Mouse (Mus musculus) CH12F3 (cell line): ENCODE data around the gene Kif21b.

Source experiments
- in situ Hi-C: fragments of 300-500 bp; cut with MboI; formaldehyde crosslinking; loops from 2 replicates; pipeline ENCODE4 v1.14.3; 2020; ENCODE audit warnings: low sequenced_read_pairs

Kif21b gene

GRCm38 (mm10) chr1:136156304-136156703 is 25.1 kb downstream of the Kif21b start:
- in situ Hi-C loops, result no loop called here

- in situ Hi-C loops, result no loop called here
Measured at GRCm38 (mm10) chr1:136156951-136157350, 25.8 kb downstream of the Kif21b start.

DNA sequence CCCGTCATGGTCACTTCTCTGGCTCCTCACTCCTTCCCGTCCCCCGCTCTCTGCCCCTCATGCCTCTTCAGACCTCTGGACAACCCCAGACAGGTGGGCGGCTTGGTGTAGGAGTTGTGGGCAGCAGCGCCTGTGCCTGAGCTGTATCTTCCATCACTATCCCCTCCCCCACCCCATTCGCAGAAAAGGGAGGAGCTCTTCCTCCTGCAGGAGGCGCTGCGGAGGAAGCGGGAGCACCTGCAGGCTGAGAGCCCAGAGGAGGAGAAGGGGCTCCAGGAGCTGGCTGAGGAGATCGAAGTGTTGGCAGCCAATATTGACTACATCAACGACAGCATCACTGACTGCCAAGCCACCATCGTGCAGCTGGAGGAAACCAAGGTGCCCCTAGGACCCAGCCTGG is 28.6 kb downstream of the Kif21b start:
- in situ Hi-C loops, result no loop called here

DNA sequence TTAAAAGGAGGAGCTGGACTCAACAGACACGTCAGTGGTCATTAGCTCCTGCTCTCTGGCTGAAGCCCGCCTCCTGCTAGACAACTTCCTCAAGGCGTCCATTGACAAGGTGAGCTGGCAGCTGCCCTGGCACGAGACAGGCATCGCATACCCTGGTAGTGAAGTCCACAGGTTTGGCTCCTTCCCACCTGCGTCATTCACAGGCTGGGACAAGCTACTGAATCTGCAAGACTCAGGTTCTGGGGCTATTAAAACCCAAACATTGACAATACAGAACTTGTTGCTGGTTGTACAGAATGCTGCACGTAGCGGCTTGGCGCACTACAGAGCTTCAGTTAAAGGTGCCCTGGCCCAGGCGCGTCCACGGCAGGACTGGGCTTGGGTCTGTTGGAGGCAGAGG is 29.1 kb downstream of the Kif21b start:
- in situ Hi-C loops, result no loop called here

- in situ Hi-C loops, result no loop called here
Measured at GRCm38 (mm10) chr1:136160930-136161329, 29.7 kb downstream of the Kif21b start.

DNA sequence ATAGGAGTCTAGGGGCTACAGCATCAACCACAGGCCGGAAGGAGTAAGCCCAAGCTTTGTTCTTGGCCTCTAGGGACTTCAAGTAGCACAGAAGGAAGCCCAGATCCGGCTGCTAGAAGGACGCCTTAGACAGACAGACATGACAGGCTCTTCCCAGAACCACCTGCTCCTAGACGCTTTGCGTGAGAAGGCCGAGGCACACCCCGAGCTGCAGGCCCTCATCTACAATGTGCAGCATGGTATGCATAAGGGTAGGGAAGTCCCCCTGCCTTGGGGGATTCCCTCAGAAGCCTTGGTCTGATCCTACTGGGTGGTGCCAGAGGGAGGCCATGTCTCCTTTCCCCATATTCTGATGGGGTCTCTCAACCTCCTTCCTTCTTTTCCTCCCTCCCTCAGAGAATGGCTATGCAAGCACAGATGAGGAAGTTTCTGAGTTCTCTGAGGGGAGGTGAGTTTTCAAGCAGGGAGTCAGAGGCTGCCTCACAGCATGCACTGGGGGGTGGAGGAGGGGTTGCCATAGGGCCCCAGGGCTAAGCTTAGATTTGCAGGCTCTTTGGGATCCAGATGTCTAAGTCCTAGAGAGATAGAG is 30.2 kb downstream of the Kif21b start:
- in situ Hi-C loops, result no loop called here

- in situ Hi-C loops, result no loop called here
Measured at GRCm38 (mm10) chr1:136165436-136165835, 34.2 kb downstream of the Kif21b start.

DNA sequence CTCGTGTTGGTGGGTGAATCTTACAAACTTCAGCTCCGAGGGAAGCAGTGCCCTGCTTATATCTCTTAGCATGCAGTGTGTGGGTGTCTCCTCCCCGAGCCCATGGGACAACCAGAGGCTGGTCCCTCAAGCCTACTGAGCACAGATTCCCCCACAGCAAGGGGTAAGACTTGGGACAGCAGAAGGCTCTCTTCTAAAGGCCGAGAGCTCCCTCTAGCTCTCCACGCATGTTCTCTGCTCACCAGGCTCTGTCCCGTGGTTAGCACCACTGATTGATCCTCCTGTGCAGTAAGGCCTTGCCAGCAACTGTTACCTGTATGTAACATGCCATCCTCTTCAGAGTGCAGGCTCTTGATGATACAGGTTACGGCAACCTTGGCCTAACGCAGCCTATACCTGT is 36.5 kb downstream of the Kif21b start:
- in situ Hi-C loops, result no loop called here

- in situ Hi-C loops, result no loop called here
Measured at GRCm38 (mm10) chr1:136170109-136170508, 38.9 kb downstream of the Kif21b start.

GRCm38 (mm10) chr1:136172696-136173095 is 41.5 kb downstream of the Kif21b start:
- in situ Hi-C loops, result no loop called here

- in situ Hi-C loops, result no loop called here
Measured at GRCm38 (mm10) chr1:136174101-136174606, 43.0 kb downstream of the Kif21b start.

GRCm38 (mm10) chr1:136175183-136175582 is 44.0 kb downstream of the Kif21b start:
- in situ Hi-C loops, result no loop called here

DNA sequence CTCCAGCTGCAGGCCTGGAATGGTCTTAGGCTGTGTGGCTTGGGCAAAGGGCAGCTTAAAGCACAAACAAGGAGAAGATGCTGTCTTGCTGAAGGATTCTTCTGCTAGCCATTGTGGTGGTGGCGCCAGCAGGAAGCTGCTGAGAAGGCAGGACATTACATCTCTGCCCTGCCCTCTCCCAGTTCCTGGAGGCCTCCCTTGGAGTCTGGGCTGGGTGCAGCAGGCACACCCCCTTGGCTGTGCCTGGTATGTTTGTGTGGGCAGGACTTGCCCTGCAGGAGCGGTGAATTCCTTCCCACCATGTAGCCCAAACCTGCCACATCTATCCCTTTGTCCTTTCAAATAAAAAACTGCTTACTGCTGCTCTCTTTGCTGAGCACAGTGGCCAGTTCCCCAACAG is 45.9 kb downstream of the Kif21b start:
- in situ Hi-C loops, result no loop called here

- in situ Hi-C loops, result no loop called here
Measured at GRCm38 (mm10) chr1:136178741-136179140, 47.6 kb downstream of the Kif21b start.

GRCm38 (mm10) chr1:136179511-136180001 is 48.4 kb downstream of the Kif21b start:
- in situ Hi-C loops, result no loop called here

- in situ Hi-C loops, result no loop called here
Measured at GRCm38 (mm10) chr1:136190033-136190432, 58.8 kb downstream of the Kif21b start.

DNA sequence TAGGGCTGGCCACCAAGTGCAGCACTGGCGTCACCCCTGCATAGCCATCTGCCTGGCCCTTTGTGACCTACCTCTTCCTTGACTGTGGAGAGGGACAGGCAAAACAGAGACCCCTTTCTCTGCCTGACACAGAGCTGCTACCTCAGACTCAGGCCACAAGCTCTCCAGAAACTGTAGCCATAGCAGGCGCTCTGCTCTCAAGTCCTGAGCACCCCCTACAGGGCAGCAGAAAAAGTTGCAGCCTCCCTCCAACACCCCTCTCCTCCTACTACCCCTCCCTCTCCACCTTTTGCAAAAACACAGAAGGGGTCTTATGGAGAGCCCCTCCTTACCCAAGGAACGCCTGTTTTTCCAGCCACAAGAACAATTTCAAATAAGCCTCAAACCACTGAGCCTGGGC is 81.6 kb downstream of the Kif21b start, which contains the start of gene Mroh3:
Mroh3 (minus strand) TSS at position 26 of the 400 bp plus-strand sequence.
- in situ Hi-C loops, result no loop called here

- in situ Hi-C loops, result no loop called here
Measured at GRCm38 (mm10) chr1:136214304-136214703, 83.1 kb downstream of the Kif21b start.

- in situ Hi-C loops, result no loop called here
Measured at GRCm38 (mm10) chr1:136220037-136220871, 89.1 kb downstream of the Kif21b start.

- in situ Hi-C loops, result no loop called here
Measured at GRCm38 (mm10) chr1:136222386-136222785, 91.2 kb downstream of the Kif21b start.

- in situ Hi-C loops, result no loop called here
Measured at GRCm38 (mm10) chr1:136223758-136224342, 92.7 kb downstream of the Kif21b start.

GRCm38 (mm10) chr1:136225846-136226245 is 94.7 kb downstream of the Kif21b start:
- in situ Hi-C loops, result no loop called here
